Mouse (Mus musculus) thymus, adult 18-20 months (tissue): Measurements from ENCODE around the gene Slc31a2.

Source experiments
- DNase-seq, 2 experiments: peaks; one replicate each; pipeline ENCODE4 v3.0.0; 2022; ENCODE audit warnings: mixed read lengths in 2 of 2

Slc31a2 gene

DNA sequence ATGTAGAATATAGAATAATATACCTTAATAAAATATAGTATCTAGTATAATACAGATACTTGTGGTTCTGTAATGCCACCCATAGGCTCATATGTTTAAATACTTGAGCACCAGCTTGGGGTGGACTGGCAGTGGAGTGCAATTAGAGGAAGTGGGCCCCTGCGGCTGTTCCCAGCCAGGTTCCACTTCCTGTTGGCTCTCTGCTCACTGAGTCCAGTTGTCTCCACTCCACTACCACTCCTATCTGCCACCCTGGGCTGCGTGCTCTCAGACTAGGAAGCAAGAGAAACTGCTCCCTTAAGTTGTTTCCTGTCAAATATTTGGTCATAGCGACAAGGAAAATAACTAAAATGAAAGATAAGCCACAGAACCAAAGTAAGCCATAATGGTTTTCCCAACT is 60.3 kb downstream of the Slc31a2 start:
- no peak for DNase-seq

DNA sequence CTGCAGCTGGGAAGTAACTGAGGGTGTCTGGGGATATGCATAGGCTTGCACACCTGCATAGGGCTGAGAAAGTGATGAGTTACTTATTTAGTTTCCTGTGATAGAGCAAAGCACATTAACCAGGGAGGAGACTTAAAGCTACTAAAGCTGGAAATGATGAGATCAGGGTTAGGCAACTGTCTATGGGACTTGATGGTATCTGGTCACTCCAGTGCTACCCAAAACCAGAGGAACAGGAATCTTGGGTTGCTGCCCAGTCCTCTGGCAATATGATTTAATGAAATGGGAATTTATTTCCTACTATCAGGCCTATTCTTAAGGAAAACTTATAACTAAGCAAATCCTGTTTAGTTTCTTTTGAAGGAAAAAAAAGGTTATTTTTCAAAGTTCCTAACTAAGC is 63.7 kb downstream of the Slc31a2 start:
- no peak for DNase-seq

DNA sequence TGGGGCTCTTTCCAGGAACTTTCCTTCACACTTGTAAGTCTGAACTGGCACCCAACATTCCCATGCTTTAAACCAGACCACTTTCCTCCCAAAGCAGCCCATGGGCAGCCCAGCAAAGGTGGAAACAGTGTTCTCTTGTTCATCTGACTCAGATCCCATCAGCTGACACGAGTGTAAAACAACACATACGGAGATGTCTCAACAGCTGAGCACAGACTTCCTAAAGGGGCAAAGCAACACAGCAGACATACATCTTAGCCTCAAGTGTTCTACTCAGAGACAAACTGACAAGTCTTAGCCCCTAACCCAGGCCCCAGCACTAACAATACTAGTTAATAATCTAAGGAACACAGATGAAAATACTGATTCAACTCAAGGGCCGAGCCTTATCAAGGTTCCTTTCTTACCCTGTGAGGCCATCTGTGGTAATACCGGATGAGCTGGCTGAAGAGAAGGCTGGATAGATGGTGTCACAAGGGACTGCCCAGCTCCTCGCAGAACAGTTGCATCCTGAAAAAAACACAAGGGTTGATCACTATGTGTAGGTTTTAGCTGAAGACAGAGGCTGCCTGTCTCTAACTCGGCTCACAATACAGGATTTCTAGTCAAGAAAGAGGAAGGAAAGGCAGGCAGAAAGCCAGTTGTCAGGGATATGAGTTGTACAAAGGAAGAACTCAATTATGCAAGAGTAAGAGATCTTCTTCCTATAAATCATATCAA is 66.7 kb downstream of the Slc31a2 start:
- DNase-seq: no peak

DNA sequence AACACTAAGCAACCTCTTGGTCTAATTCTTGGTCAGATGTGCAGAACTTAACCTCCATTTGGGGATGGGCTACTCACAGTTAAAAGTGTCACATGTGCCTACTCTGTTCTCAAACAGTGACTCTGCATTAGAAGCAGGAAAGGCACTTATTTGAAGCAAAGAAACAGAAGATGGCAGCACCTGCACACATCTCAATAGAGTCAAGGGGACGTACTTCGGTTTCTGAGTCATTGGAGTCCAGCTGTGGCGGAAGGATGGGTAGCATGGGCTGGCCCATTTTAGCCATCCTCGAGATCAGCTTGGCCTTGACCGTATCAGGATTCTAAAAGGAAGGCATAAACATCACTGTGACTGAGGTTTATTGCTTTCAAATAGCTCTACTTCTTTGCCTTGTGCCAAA is 69.6 kb downstream of the Slc31a2 start:
- DNase-seq: no peak

DNA sequence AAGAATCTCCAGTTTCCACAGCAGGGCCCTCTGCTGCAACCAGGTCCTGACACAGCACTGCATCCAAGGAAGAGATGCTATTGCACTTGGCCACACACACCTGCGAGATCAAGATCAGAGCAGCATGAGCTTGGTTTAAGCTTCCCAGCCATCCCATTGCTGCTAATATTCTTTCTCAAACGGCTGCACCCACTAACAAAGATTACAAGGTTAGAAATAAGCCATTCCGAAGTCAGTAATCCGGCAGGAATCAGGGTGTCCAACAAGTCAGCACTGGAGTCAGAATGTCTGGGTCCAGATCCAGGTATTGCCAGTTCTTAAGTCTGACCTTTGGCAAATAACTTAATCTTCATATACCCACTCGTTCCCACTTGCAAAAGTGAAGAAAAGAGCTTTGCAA is 76.2 kb downstream of the Slc31a2 start:
- no peak for DNase-seq

DNA sequence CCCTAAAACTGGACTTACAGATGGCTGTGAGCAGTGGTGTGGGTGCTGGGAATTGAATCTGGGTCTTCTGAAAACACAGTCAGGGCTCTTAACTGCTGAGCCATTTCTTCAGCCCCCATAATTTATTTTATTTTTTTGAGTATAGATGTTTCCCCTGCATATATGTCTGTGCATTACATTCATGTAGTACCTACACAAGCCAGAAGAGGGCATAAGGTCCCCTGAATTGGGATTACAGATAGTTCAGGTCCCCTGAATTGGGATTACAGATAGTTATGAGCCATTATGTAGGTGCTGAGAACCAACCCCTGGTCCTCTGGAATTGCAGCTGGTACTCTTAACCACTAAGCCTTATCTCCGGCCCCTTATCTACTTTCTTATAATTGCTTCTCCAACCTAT is 81.6 kb downstream of the Slc31a2 start:
- DNase-seq: no peak

DNA sequence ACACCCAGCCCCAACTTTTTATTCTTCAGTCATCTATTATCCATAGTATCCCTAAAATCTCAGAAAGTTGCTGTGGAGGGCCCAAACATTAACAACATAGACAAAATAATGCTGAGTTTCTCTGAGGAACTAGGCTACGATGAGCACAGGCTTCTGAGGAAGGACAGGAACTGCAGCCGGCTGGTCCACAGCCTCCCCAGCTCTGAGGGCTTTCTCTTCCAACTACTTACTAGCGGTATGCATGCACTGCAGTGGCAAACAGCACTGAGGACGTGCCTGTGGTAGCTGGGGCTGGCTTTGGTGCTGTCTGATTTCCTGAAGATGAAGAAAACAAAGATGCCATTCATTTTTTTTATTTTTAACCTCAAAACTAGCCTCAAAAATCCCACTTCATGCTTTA is 83.5 kb downstream of the Slc31a2 start:
- no peak for DNase-seq

DNA sequence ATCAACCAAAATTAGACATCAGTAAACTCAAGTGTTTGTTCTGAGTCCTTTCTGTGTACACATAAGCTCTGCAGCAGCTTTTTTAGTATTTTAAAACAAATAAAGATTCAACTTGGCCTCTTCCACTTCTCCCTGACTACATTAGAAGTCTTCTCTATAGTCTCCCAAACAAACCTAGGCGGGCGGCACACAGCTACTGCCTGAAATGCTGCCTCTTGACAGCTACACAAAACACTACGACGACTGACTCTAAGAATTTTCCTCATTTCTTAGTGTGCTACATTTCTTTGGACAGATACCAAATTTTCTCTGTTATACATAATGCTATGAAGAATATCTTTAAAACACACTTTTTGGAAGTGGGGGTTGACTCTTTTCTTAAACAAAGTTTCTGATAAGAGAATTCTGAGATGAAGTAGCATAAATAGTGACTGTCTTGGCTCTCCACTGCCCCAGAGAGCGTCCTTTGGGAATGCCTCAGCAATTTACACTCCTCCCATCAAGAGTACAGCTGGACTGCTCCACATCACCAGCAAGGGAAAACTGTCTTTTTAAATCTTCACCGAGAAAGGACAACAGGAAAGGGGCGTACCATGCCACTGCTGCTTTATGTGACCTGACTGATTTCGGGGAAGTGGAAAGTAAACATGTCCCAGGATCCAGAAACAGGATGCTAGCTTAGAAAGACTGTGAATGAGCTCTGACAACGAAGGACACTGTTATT is 85.4 kb downstream of the Slc31a2 start:
- no peak for DNase-seq
